Mouse (Mus musculus): ENCODE measurements around the gene Swi5. TPM values are rescaled to one million over a fixed set of nuclear protein-coding genes. Genes with fewer than 3 reads are reported as not detected.

Gene Swi5
- total RNA-seq (2023), result 10 to 100 TPM; 81.4 TPM

GRCm38 (mm10) chr2:32287923-32288367 is at the start of gene Swi5:
Gene Swi5 (minus strand): TSS chr2:32288075.

GRCm38 (mm10) chr2:32287334-32287840 is 488 bp downstream of the Swi5 start, which contains the start of gene Golga2:
Gene Golga2 (plus strand): TSS chr2:32287384.

GRCm38 (mm10) chr2:32259657-32260417 is 28.0 kb downstream of the Swi5 start, which contains the start of gene Uck1:
Gene Uck1 (minus strand): TSS chr2:32260159.

GRCm38 (mm10) chr2:32235886-32236759 is 51.8 kb downstream of the Swi5 start, which contains the start of gene Pomt1:
Gene Pomt1 (plus strand): TSS chr2:32236590.

Other genes with a start within 250 kb of the Swi5 start
- gene Fam78a, start 203.2 kb downstream of the Swi5 start, total RNA-seq (2023), result 10 to 100 TPM; 12.5 to 17.8 TPM
- under 1 TPM; 0.38 to 0.46 TPM for gene Plpp7, start 192.5 kb downstream of the Swi5 start, total RNA-seq (2023)
- gene Prrc2b, start 137.0 kb downstream of the Swi5 start, total RNA-seq (2023), result 10 to 100 TPM; 36.1 to 37.1 TPM
- 10 to 100 TPM; 14.9 to 19.0 TPM for gene Pomt1, start 51.5 kb downstream of the Swi5 start, total RNA-seq (2023)
- gene Uck1, start 27.9 kb downstream of the Swi5 start, total RNA-seq (2023), result 10 to 100 TPM; 36.1 to 43.9 TPM
- 10 to 100 TPM; 59.8 to 63.9 TPM for gene Golga2, start 691 bp downstream of the Swi5 start, total RNA-seq (2023)
- gene Ciz1, start 64.3 kb upstream of the Swi5 start, total RNA-seq (2023), result 10 to 100 TPM; 75.1 to 90.9 TPM
- gene Dnm1, start 65.3 kb upstream of the Swi5 start, total RNA-seq (2023), result under 1 TPM; 0.13 to 0.33 TPM
- gene 1110008P14Rik, start 93.9 kb upstream of the Swi5 start, total RNA-seq (2023), result 10 to 100 TPM; 41.6 to 44.2 TPM
- gene Lcn2, start 100.2 kb upstream of the Swi5 start, total RNA-seq (2023), result 1,000 to 10,000 TPM; 9,162 to 9,449 TPM
- gene Ptges2, start 107.8 kb upstream of the Swi5 start, total RNA-seq (2023), result 10 to 100 TPM; 12.1 to 14.7 TPM
- gene Naif1, start 162.4 kb upstream of the Swi5 start, total RNA-seq (2023), result 1 to 10 TPM; 3.9 to 5.4 TPM
- gene Slc25a25, start 163.4 kb upstream of the Swi5 start, total RNA-seq (2023), result 10 to 100 TPM in 1 of 2 experiments, 1 to 10 TPM in 1; 9.8 to 13.1 TPM
- gene Fam102a, start 247.3 kb upstream of the Swi5 start, total RNA-seq (2023), result 10 to 100 TPM; 13.9 to 14.1 TPM

All from neutrophil, adult 83 days (primary cell).